Mouse (Mus musculus) heart, embryonic 15.5 days (tissue): ENCODE measurements around the gene 6030445D17Rik. TPM values are rescaled to one million over a fixed set of nuclear protein-coding genes. Genes with fewer than 3 reads are reported as not detected.

ENCODE experiments used
- ATAC-seq: fragments of 200-750 bp; cut with Nextera tagmentation; replicated peaks from 2 replicates; pipeline ENCODE4 v1.8.0; 2017; ENCODE audit warnings: low read depth, moderate TSS enrichment; ENCODE audit not compliant: insufficient number of reproducible peaks, insufficient read depth, low FRiP score
- H3K27ac ChIP-seq: fragments of 300-500 bp; sonication (generic); 2 replicates; pipeline ENCODE4 v1.5.1; 2015; ENCODE audit warnings: mild to moderate bottlenecking, inconsistent platforms
- H3K27me3 ChIP-seq: fragments of 300-500 bp; sonication (generic); 2 replicates; pipeline ENCODE4 v1.6.1; 2015; ENCODE audit warnings: inconsistent platforms
- H3K36me3 ChIP-seq: fragments of 300-500 bp; sonication (generic); 2 replicates; pipeline ENCODE4 v1.6.1; 2015; ENCODE audit warnings: mild to moderate bottlenecking, inconsistent platforms
- H3K4me1 ChIP-seq: fragments of 300-500 bp; sonication (generic); replicated peaks from 2 replicates; pipeline ENCODE4 v1.6.1; 2015; ENCODE audit warnings: inconsistent platforms
- H3K4me2 ChIP-seq: fragments of 300-500 bp; sonication (generic); 2 replicates; pipeline ENCODE4 v1.6.1; 2015; ENCODE audit warnings: inconsistent platforms, mild to moderate bottlenecking, moderate library complexity
- H3K4me3 ChIP-seq: fragments of 300-500 bp; sonication (generic); 2 replicates; pipeline ENCODE4 v1.5.1; 2015; ENCODE audit warnings: mild to moderate bottlenecking, inconsistent platforms
- H3K9ac ChIP-seq: fragments of 300-500 bp; sonication (generic); 2 replicates; pipeline ENCODE4 v1.6.1; 2015; ENCODE audit warnings: mild to moderate bottlenecking, inconsistent platforms
- H3K9me3 ChIP-seq: fragments of 300-500 bp; sonication (generic); replicated peaks from 2 replicates; pipeline ENCODE4 v1.6.1; 2016; ENCODE audit warnings: inconsistent platforms
- WGBS: fragments of 180-500 bp; shearing (Covaris S2); methylation state at CpG from one replicate; pipeline ENCODE4 v1.1.7; 2015; ENCODE audit warnings: mixed read lengths; 5-methylcytosine and 5-hydroxymethylcytosine counted together
- polyA plus RNA-seq: library from polyadenylated mRNA; unstranded; fragments of >200 nt; fragmentation: Nextera tagmentation; extraction: Ambion mirVana; gene quantifications from 2 replicates; pipeline ENCODE4 v1.2.1, GENCODE M21; 2015

6030445D17Rik gene
- polyA plus RNA-seq, 1 experiment from 2014 or later, result 0.25 TPM

GRCm38 (mm10) chr4:136495993-136496392, 33.9 kb downstream of the 6030445D17Rik start:
- H3K27me3 ChIP-seq, result no peaks in the 10 kb centered on the region
- H3K27ac ChIP-seq, result no peak overlapping the region

GRCm38 (mm10) chr4:136505426-136506215, 43.6 kb downstream of the 6030445D17Rik start:
- WGBS, result 35% methylated on average over 2 of the region's 2 CpGs
- no peak overlapping the region for H3K4me2 ChIP-seq

More at GRCm38 (mm10) chr4:136495993-136496392, 33.9 kb downstream of the 6030445D17Rik start:
- Histone ChIP-seq H3K9ac (no peak overlapping the region), H3K9me3 (no peaks in the 10 kb centered on the region), H3K36me3 (no peaks in the 10 kb centered on the region), H3K4me1 (peaks cover 20% of the 10 kb centered on the region), H3K4me3 (no peak overlapping the region), H3K4me2 (no peak overlapping the region)
- ATAC-seq, result no peak

GRCm38 (mm10) chr4:136509857-136510256, 47.8 kb downstream of the 6030445D17Rik start:
- Histone ChIP-seq H3K4me1 (peaks cover 36% of the 10 kb centered on the region), H3K27me3 (no peaks in the 10 kb centered on the region), H3K36me3 (no peaks in the 10 kb centered on the region), H3K27ac (no peak overlapping the region), H3K9ac (no peak overlapping the region), H3K9me3 (no peaks in the 10 kb centered on the region), H3K4me3 (no peak overlapping the region), H3K4me2 (no peak overlapping the region)
- no peak for ATAC-seq
- 70% methylated on average over 1 of the region's 1 CpGs for WGBS

More at GRCm38 (mm10) chr4:136505426-136506215, 43.6 kb downstream of the 6030445D17Rik start:
- no peak; the same call in 1 of the 2 replicates for ATAC-seq
- Histone ChIP-seq H3K27me3 (no peaks in the 10 kb centered on the region), H3K9me3 (no peaks in the 10 kb centered on the region), H3K4me1 (peaks cover 14% of the 10 kb centered on the region; the same call in 1 of the 2 replicates), H3K27ac (peak overlapping the region; percentile 27; the same call in 1 of the 2 replicates), H3K36me3 (no peaks in the 10 kb centered on the region), H3K4me3 (no peak overlapping the region), H3K9ac (no peak overlapping the region)

GRCm38 (mm10) chr4:136511708-136512107, 49.7 kb downstream of the 6030445D17Rik start:
- Histone ChIP-seq H3K4me1 (peaks cover 36% of the 10 kb centered on the region), H3K27me3 (no peaks in the 10 kb centered on the region), H3K27ac (peak overlapping the region; percentile 53), H3K9ac (no peak overlapping the region), H3K36me3 (no peaks in the 10 kb centered on the region), H3K4me3 (no peak overlapping the region), H3K9me3 (no peaks in the 10 kb centered on the region), H3K4me2 (no peak overlapping the region)
- 25% methylated on average over 4 of the region's 4 CpGs for WGBS
- ATAC-seq, result no peak

GRCm38 (mm10) chr4:136512905-136513304, 50.9 kb downstream of the 6030445D17Rik start:
- Histone ChIP-seq H3K4me2 (no peak overlapping the region), H3K27ac (no peak overlapping the region), H3K36me3 (no peaks in the 10 kb centered on the region), H3K27me3 (no peaks in the 10 kb centered on the region), H3K9ac (no peak overlapping the region), H3K4me1 (peaks cover 36% of the 10 kb centered on the region), H3K4me3 (no peak overlapping the region), H3K9me3 (no peaks in the 10 kb centered on the region)
- ATAC-seq, result no peak; the same call in 1 of the 2 replicates

Other genes starting within 250 kb of the 6030445D17Rik start
- 47.7 and 61.6 TPM in 2 replicates for gene Tcea3, start 214.5 kb upstream of the 6030445D17Rik start, polyA plus RNA-seq
- 18.3 and 21.5 TPM in 2 replicates for gene Zfp46, start 177.6 kb upstream of the 6030445D17Rik start, polyA plus RNA-seq
- gene Hnrnpr, start 151.3 kb upstream of the 6030445D17Rik start, polyA plus RNA-seq, result 84.3 and 107 TPM in 2 replicates
- gene Htr1d, start 38.7 kb upstream of the 6030445D17Rik start, polyA plus RNA-seq, result 0.18 and 0.37 TPM in 2 replicates
- 99.5 and 104 TPM in 2 replicates for gene Luzp1, start 7.5 kb downstream of the 6030445D17Rik start, polyA plus RNA-seq
- gene Kdm1a, start 140.5 kb downstream of the 6030445D17Rik start, polyA plus RNA-seq, result 21.4 and 26.3 TPM in 2 replicates
- not detected in 2 replicates for gene Tex46, start 148.2 kb downstream of the 6030445D17Rik start, polyA plus RNA-seq
- gene Lactbl1, start 160.4 kb downstream of the 6030445D17Rik start, polyA plus RNA-seq, result not detected in 2 replicates